Mouse (Mus musculus) stomach, postnatal 0 days (tissue): ENCODE data around the gene Txk. TPM values are rescaled to one million over a fixed set of nuclear protein-coding genes. Genes with fewer than 3 reads are reported as not detected.

ENCODE experiments used
- ATAC-seq: fragments of 200-750 bp; cut with Nextera tagmentation; 2 replicates; pipeline ENCODE4 v1.8.0; 2017; ENCODE audit not compliant: low FRiP score, low TSS enrichment
- DNase-seq: peaks from one replicate; pipeline ENCODE4 v3.0.0-alpha.2; 2016; ENCODE audit warnings: low spot score
- H3K27ac ChIP-seq: fragments of 300-500 bp; sonication (generic); replicated peaks from 2 replicates; pipeline ENCODE4 v1.5.1; 2014; ENCODE audit warnings: mild to moderate bottlenecking, control low read depth
- H3K27me3 ChIP-seq: fragments of 300-500 bp; sonication (generic); 2 replicates; pipeline ENCODE4 v1.6.1; 2014; ENCODE audit warnings: low read length; ENCODE audit not compliant: control insufficient read depth, insufficient read depth
- H3K36me3 ChIP-seq: fragments of 300-500 bp; sonication (generic); 2 replicates; pipeline ENCODE4 v1.6.1; 2014; ENCODE audit warnings: low read length, mixed read lengths; ENCODE audit not compliant: control insufficient read depth, insufficient read depth
- H3K4me1 ChIP-seq: fragments of 300-500 bp; sonication (generic); replicated peaks from 2 replicates; pipeline ENCODE4 v1.6.1; 2014; ENCODE audit warnings: antibody characterized with exemption; ENCODE audit not compliant: control insufficient read depth, insufficient read depth
- H3K4me2 ChIP-seq: fragments of 300-500 bp; sonication (generic); replicated peaks from 2 replicates; pipeline ENCODE4 v1.6.1; 2014; ENCODE audit warnings: low read depth, mild to moderate bottlenecking, control low read depth, moderate library complexity
- H3K4me3 ChIP-seq: fragments of 300-500 bp; sonication (generic); 2 replicates; pipeline ENCODE4 v1.5.1; 2014; ENCODE audit warnings: low read depth, low read length, control low read depth
- H3K9ac ChIP-seq: fragments of 300-500 bp; sonication (generic); 2 replicates; pipeline ENCODE4 v1.6.1; 2014; ENCODE audit warnings: mild to moderate bottlenecking, low read length, control low read depth, mixed read lengths
- H3K9me3 ChIP-seq: fragments of 300-500 bp; sonication (generic); 2 replicates; pipeline ENCODE4 v1.6.1; 2016; ENCODE audit warnings: low read length; ENCODE audit not compliant: control insufficient read depth
- CTCF ChIP-seq: IDR thresholded peaks from 2 replicates; pipeline ENCODE4 v1.5.1; 2016; ENCODE audit warnings: antibody characterized with exemption, low read depth, mild to moderate bottlenecking, moderate library complexity
- EP300 ChIP-seq: optimal IDR thresholded peaks from 2 replicates; pipeline ENCODE3; 2016; ENCODE audit warnings: antibody characterized with exemption
- whole genome bisulfite sequencing: fragments of 180-500 bp; shearing (Covaris S2); extraction: QIAGEN DNeasy Blood & Tissue Kit; methylation state at CpG from one replicate; pipeline ENCODE4 v1.1.7; 2014; 5-methylcytosine and 5-hydroxymethylcytosine counted together
- polyA plus RNA-seq: library from polyadenylated mRNA; unstranded; fragments of >200 nt; fragmentation: Nextera tagmentation; extraction: Ambion mirVana; gene quantifications from 2 replicates; pipeline ENCODE4 v1.2.1, GENCODE M21; 2015

Txk gene
- polyA plus RNA-seq, 1 experiment from 2014 or later = 0.16 TPM

GRCm38 (mm10) chr5:72758925-72759924 is 6.6 kb upstream of the Txk start:
- 68% methylated on average over 13 of the region's 13 CpGs for WGBS

GRCm38 (mm10) chr5:72757155-72757773 is 4.7 kb upstream of the Txk start:
- no peak overlapping the region for H3K27ac ChIP-seq
- no peaks in the 10 kb centered on the region for H3K27me3 ChIP-seq
- no peak overlapping the region for H3K4me3 ChIP-seq
- H3K9me3 ChIP-seq = no peaks in the 10 kb centered on the region
- TF ChIP-seq EP300 (no peak), CTCF (no peak)
- DNase-seq = no peak
- 75% methylated on average over 18 of the region's 18 CpGs for WGBS
- ATAC-seq = no peak
- H3K4me2 ChIP-seq = no peak overlapping the region
- no peak overlapping the region for H3K9ac ChIP-seq
- no peaks in the 10 kb centered on the region for H3K36me3 ChIP-seq
- no peaks in the 10 kb centered on the region for H3K4me1 ChIP-seq

More at GRCm38 (mm10) chr5:72758925-72759924, 6.6 kb upstream of the Txk start:
- Histone ChIP-seq H3K9ac (no peak overlapping the region), H3K27ac (no peak overlapping the region), H3K4me2 (no peak overlapping the region), H3K9me3 (no peaks in the 10 kb centered on the region), H3K4me1 (no peaks in the 10 kb centered on the region), H3K36me3 (no peaks in the 10 kb centered on the region), H3K4me3 (no peak overlapping the region), H3K27me3 (no peaks in the 10 kb centered on the region)
- no peak for TF ChIP-seq EP300
- TF ChIP-seq CTCF = peak; percentile 80
- ATAC-seq (peak; percentile 53; the same call in 1 of the 2 replicates), DNase-seq (no peak)

GRCm38 (mm10) chr5:72755941-72756340 is 3.4 kb upstream of the Txk start:
- no peak overlapping the region for H3K27ac ChIP-seq
- no peak overlapping the region for H3K9ac ChIP-seq
- H3K4me2 ChIP-seq = no peak overlapping the region
- ATAC-seq (no peak), DNase-seq (no peak)
- TF ChIP-seq CTCF (no peak), EP300 (no peak)
- H3K27me3 ChIP-seq = no peaks in the 10 kb centered on the region
- H3K4me3 ChIP-seq = no peak overlapping the region
- no peaks in the 10 kb centered on the region for H3K36me3 ChIP-seq
- H3K4me1 ChIP-seq = no peaks in the 10 kb centered on the region
- H3K9me3 ChIP-seq = no peaks in the 10 kb centered on the region
- 88% methylated on average over 8 of the region's 8 CpGs for WGBS

- no peaks in the 10 kb centered on the region for H3K4me1 ChIP-seq
- 90% methylated on average over 2 of the region's 2 CpGs for WGBS
- ATAC-seq = no peak
- no peaks in the 10 kb centered on the region for H3K36me3 ChIP-seq
- no peak overlapping the region for H3K4me2 ChIP-seq
- no peak for TF ChIP-seq CTCF
- TF ChIP-seq EP300 = no peak
- no peak overlapping the region for H3K9ac ChIP-seq
- no peaks in the 10 kb centered on the region for H3K27me3 ChIP-seq
- no peaks in the 10 kb centered on the region for H3K9me3 ChIP-seq
- H3K27ac ChIP-seq = no peak overlapping the region
- no peak for DNase-seq
- no peak overlapping the region for H3K4me3 ChIP-seq
Measured at GRCm38 (mm10) chr5:72755035-72755434, 2.5 kb upstream of the Txk start.

- H3K4me2 ChIP-seq = no peak overlapping the region
Measured at GRCm38 (mm10) chr5:72751056-72751758, 1.4 kb downstream of the Txk start.

More at GRCm38 (mm10) chr5:72751056-72751758, 1.4 kb downstream of the Txk start:
- H3K27ac ChIP-seq = no peak overlapping the region
- TF ChIP-seq EP300 (no peak), CTCF (no peak)
- ATAC-seq = no peak
- H3K4me3 ChIP-seq = no peak overlapping the region
- H3K4me1 ChIP-seq = no peaks in the 10 kb centered on the region
- H3K9me3 ChIP-seq = no peaks in the 10 kb centered on the region
- no peaks in the 10 kb centered on the region for H3K27me3 ChIP-seq
- 87% methylated on average over 7 of the region's 7 CpGs for WGBS
- no peak overlapping the region for H3K9ac ChIP-seq
- no peak for DNase-seq
- no peaks in the 10 kb centered on the region for H3K36me3 ChIP-seq
